Mouse (Mus musculus): Measurements from ENCODE around the gene Lancl1. TPM values are rescaled to one million over a fixed set of nuclear protein-coding genes. Genes with fewer than 3 reads are reported as not detected.

Lancl1 gene
- polyA plus RNA-seq, 1 experiment from 2014 or later, result 75.4 TPM

DNA sequence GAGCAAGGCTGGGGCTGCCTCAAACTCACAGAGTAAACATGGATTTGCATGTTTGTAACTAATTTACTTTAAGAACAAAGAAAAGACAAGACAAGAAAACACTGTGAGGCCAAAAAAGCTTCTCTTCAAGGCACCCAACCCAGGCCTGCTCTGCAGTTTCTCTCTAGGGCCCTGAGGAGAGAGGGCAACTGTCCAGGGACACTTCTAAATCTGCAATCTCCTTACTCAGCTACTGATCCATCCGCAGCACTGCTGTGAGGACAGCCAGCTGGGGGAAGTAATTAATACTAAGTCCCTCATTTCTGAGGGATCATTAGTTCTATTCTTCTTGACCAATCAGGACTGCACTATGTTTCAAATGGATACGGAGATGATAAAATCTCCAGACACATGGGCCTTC lies 12.5 kb downstream of the Lancl1 start:
- Histone ChIP-seq H3K27ac (ENCODE audit: low read depth, low read length) (no peak overlapping the region), H3K9ac (ENCODE audit: low read length) (no peak overlapping the region), H3K4me2 (ENCODE audit: low read depth, low read length, severe bottlenecking) (no peak overlapping the region), H3K36me3 (ENCODE audit: control insufficient read depth, insufficient read depth, low read length) (no peaks in the 10 kb centered on the region; the same call in 1 of the 2 replicates), H3K4me3 (ENCODE audit: low read depth, low read length) (no peak overlapping the region), H3K9me3 (ENCODE audit: control insufficient read depth, low read length) (no peaks in the 10 kb centered on the region), H3K27me3 (ENCODE audit: control insufficient read depth, insufficient read depth, low read length) (no peaks in the 10 kb centered on the region), H3K4me1 (replicated peaks; ENCODE audit: control insufficient read depth, insufficient read depth, low read length) (no peaks in the 10 kb centered on the region)
- DNase-seq (ENCODE audit: low spot score) (no peak), ATAC-seq (replicated peaks; ENCODE audit: low FRiP score) (no peak)
- 58% methylated on average over 2 of the region's 2 CpGs for WGBS

DNA sequence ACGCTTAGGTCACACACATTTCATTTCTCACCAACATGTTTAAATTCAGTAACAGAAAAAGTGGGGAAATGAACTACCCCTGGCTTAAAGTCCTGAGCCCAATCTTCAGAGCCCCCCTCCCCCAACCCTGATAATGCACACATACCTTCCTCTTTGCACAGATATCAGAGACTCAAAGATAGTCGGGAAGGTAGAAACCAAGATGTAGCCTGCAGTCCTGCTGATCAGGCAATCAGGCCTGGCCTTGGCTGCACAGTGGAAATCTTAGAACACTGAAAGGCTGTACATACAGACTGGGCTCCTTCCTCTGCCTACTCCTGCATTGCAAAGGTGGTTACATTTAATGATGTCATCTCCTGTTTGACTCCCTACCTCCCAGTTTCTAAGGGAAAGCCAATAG lies 15.9 kb downstream of the Lancl1 start:
- no peak overlapping the region for H3K27ac ChIP-seq (ENCODE audit: low read depth, low read length)
- H3K9me3 ChIP-seq (ENCODE audit: control insufficient read depth, low read length), result no peaks in the 10 kb centered on the region
- no peaks in the 10 kb centered on the region for H3K27me3 ChIP-seq (ENCODE audit: control insufficient read depth, insufficient read depth, low read length)
- no peak for DNase-seq (ENCODE audit: low spot score)
- 91% methylated on average over 2 of the region's 2 CpGs for WGBS
- no peak for ATAC-seq (replicated peaks; ENCODE audit: low FRiP score)
- no peak overlapping the region for H3K4me2 ChIP-seq (ENCODE audit: low read depth, low read length, severe bottlenecking)
- H3K4me1 ChIP-seq (replicated peaks; ENCODE audit: control insufficient read depth, insufficient read depth, low read length), result no peaks in the 10 kb centered on the region
- H3K36me3 ChIP-seq (ENCODE audit: control insufficient read depth, insufficient read depth, low read length), result no peaks in the 10 kb centered on the region; the same call in 1 of the 2 replicates
- no peak overlapping the region for H3K4me3 ChIP-seq (ENCODE audit: low read depth, low read length)
- H3K9ac ChIP-seq (ENCODE audit: low read length), result no peak overlapping the region

DNA sequence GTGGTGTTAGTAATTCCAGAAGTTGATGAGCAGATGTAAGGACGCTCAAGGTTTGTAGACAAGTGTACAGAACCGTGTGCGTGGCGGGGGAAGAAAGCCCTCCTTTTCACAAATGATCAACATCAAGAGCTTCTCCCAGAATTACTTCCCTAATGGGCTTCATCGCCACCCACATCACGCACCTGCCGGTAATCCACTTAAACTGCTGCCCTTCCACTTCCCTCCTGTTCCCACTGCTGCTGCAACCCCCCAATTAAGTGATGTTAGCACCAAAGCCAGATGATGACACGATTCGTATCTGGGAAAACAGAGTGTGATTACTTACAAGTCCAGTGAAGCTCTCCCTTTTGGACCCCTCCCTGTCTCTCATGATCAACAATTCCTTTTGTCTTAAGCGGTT lies 16.6 kb downstream of the Lancl1 start:
- H3K27me3 ChIP-seq (ENCODE audit: control insufficient read depth, insufficient read depth, low read length), result no peaks in the 10 kb centered on the region
- H3K4me3 ChIP-seq (ENCODE audit: low read depth, low read length), result no peak overlapping the region
- H3K9ac ChIP-seq (ENCODE audit: low read length), result no peak overlapping the region
- no peaks in the 10 kb centered on the region; the same call in 1 of the 2 replicates for H3K36me3 ChIP-seq (ENCODE audit: control insufficient read depth, insufficient read depth, low read length)
- ATAC-seq (replicated peaks; ENCODE audit: low FRiP score), result no peak
- no peaks in the 10 kb centered on the region for H3K4me1 ChIP-seq (replicated peaks; ENCODE audit: control insufficient read depth, insufficient read depth, low read length)
- H3K27ac ChIP-seq (ENCODE audit: low read depth, low read length), result no peak overlapping the region
- H3K4me2 ChIP-seq (ENCODE audit: low read depth, low read length, severe bottlenecking), result no peak overlapping the region
- 85% methylated on average over 10 of the region's 10 CpGs for WGBS
- H3K9me3 ChIP-seq (ENCODE audit: control insufficient read depth, low read length), result no peaks in the 10 kb centered on the region
- no peak for DNase-seq (ENCODE audit: low spot score)

DNA sequence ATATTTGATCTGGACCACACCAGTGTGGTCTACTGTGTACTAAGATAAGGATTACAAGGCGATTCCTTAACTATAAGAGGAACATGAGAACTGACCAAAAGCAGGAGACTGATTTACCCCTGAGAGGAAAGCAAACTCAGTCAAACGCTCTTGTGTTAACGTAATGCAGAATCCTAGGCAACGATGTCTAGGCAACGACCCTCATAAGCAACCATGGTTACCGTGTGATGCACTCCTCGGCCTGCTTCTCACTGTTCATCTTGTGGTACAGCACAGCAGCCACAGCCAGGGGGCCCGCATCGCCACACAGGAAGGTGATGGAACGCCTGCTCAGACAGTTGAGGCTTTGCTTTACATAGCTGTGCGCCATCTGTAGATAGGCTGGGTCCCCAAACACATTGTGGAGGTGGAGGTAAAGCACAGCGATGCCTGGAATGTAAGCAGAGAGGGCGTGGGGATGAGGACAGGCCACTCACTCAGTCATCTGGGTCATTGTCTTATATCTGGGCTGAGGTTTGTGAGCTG lies 18.0 kb downstream of the Lancl1 start:
- H3K4me3 ChIP-seq (ENCODE audit: low read depth, low read length), result no peak overlapping the region
- no peaks in the 10 kb centered on the region for H3K27me3 ChIP-seq (ENCODE audit: control insufficient read depth, insufficient read depth, low read length)
- no peak overlapping the region for H3K4me2 ChIP-seq (ENCODE audit: low read depth, low read length, severe bottlenecking)
- no peaks in the 10 kb centered on the region for H3K9me3 ChIP-seq (ENCODE audit: control insufficient read depth, low read length)
- no peaks in the 10 kb centered on the region for H3K4me1 ChIP-seq (replicated peaks; ENCODE audit: control insufficient read depth, insufficient read depth, low read length)
- no peaks in the 10 kb centered on the region; the same call in 1 of the 2 replicates for H3K36me3 ChIP-seq (ENCODE audit: control insufficient read depth, insufficient read depth, low read length)
- ATAC-seq (replicated peaks; ENCODE audit: low FRiP score), result no peak
- DNase-seq (ENCODE audit: low spot score), result no peak
- no peak overlapping the region for H3K27ac ChIP-seq (ENCODE audit: low read depth, low read length)
- WGBS, result 91% methylated on average over 13 of the region's 13 CpGs
- H3K9ac ChIP-seq (ENCODE audit: low read length), result no peak overlapping the region

DNA sequence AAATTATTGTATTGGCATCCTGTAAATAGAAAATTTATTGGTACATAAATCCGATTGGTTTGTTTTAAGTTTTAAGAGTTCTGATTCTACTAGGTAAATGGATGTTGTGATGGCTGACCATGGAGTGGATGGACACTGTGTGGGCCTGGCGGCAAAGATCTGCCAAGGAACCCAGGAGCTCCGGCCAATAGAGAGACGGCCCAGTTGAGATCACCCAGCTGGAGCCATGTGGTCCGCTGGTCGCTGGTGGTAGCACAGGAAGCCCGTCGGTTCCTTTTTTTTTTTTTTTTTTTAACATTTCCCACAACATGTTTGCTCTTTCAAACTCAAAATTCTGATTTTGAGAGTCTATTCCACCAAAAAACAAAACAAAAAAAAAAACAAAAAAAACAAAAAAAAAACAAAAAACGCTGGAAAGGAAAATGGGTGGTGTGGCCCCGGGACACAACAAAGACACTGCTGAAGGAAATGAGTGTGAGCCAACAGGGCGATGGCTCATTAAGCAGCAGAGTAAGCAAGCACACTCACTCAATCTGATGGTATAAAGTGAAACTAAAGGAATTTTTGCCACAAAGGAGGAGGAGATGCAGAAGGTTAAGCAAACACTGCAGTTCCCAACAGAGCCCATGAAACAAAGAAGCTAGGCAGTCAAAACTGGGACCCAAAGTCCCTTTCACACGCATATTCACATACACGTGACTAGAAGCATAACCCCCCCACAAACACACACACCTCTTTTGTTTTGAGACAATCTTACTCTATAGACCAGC lies 21.4 kb downstream of the Lancl1 start:
- H3K27ac ChIP-seq (ENCODE audit: low read depth, low read length), result no peak overlapping the region
- no peak overlapping the region for H3K9ac ChIP-seq (ENCODE audit: low read length)
- 89% methylated on average over 13 of the region's 13 CpGs for WGBS
- H3K4me1 ChIP-seq (replicated peaks; ENCODE audit: control insufficient read depth, insufficient read depth, low read length), result no peaks in the 10 kb centered on the region
- H3K9me3 ChIP-seq (ENCODE audit: control insufficient read depth, low read length), result no peaks in the 10 kb centered on the region
- ATAC-seq (replicated peaks; ENCODE audit: low FRiP score) (no peak), DNase-seq (ENCODE audit: low spot score) (no peak)
- H3K4me3 ChIP-seq (ENCODE audit: low read depth, low read length), result no peak overlapping the region
- no peaks in the 10 kb centered on the region for H3K27me3 ChIP-seq (ENCODE audit: control insufficient read depth, insufficient read depth, low read length)
- no peaks in the 10 kb centered on the region; the same call in 1 of the 2 replicates for H3K36me3 ChIP-seq (ENCODE audit: control insufficient read depth, insufficient read depth, low read length)
- no peak overlapping the region for H3K4me2 ChIP-seq (ENCODE audit: low read depth, low read length, severe bottlenecking)

DNA sequence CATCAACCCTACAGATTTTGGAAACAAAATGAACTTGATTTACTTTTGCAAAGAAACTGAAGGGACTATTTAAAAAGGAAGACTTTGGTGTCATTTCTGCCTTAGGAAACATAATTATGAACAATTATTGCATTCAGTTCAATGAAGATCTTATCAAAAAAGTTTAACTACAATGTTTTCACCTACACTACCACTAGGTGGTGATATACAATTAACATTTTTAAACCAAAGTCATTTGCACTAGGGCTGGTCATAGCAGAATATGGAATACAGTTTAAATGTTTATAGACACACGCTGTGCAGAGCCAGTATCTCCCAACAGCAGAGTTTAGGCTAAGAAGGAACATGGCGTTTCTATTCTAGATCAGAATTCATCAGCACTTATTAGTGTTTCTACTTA lies 24.5 kb downstream of the Lancl1 start:
- no peak overlapping the region for H3K9ac ChIP-seq (ENCODE audit: low read length)
- DNase-seq (ENCODE audit: low spot score) (no peak), ATAC-seq (replicated peaks; ENCODE audit: low FRiP score) (no peak)
- H3K36me3 ChIP-seq (ENCODE audit: control insufficient read depth, insufficient read depth, low read length), result no peaks in the 10 kb centered on the region
- no peak overlapping the region for H3K4me2 ChIP-seq (ENCODE audit: low read depth, low read length, severe bottlenecking)
- no peak overlapping the region for H3K27ac ChIP-seq (ENCODE audit: low read depth, low read length)
- WGBS, result 65% methylated on average over 2 of the region's 2 CpGs
- H3K4me1 ChIP-seq (replicated peaks; ENCODE audit: control insufficient read depth, insufficient read depth, low read length), result no peaks in the 10 kb centered on the region
- H3K4me3 ChIP-seq (ENCODE audit: low read depth, low read length), result no peak overlapping the region
- H3K9me3 ChIP-seq (ENCODE audit: control insufficient read depth, low read length), result no peaks in the 10 kb centered on the region
- no peaks in the 10 kb centered on the region for H3K27me3 ChIP-seq (ENCODE audit: control insufficient read depth, insufficient read depth, low read length)

DNA sequence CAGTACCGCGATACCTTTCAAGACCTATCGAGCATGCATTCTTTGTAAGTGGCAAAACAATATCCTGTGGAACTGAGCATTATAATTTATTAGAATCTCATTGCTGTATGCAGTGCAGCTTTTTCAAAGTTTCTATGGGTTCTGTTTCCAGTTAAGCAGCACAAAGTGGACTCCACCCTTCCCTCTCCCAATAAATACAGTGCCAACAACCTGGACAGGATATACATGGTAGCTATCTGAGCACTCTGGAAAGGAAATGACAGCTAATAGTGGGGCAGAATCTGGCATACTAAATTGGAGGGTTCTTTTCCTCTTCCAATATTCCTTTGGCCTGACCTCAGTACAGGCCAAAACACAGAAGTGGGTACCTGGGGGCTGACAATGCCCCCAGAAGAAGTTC lies 28.2 kb downstream of the Lancl1 start:
- Histone ChIP-seq H3K9ac (ENCODE audit: low read length) (no peak overlapping the region), H3K4me3 (ENCODE audit: low read depth, low read length) (no peak overlapping the region), H3K27me3 (ENCODE audit: control insufficient read depth, insufficient read depth, low read length) (no peaks in the 10 kb centered on the region), H3K4me1 (replicated peaks; ENCODE audit: control insufficient read depth, insufficient read depth, low read length) (no peaks in the 10 kb centered on the region), H3K27ac (ENCODE audit: low read depth, low read length) (no peak overlapping the region), H3K4me2 (ENCODE audit: low read depth, low read length, severe bottlenecking) (no peak overlapping the region), H3K9me3 (ENCODE audit: control insufficient read depth, low read length) (no peaks in the 10 kb centered on the region), H3K36me3 (ENCODE audit: control insufficient read depth, insufficient read depth, low read length) (no peaks in the 10 kb centered on the region; the same call in 1 of the 2 replicates)
- DNase-seq (ENCODE audit: low spot score) (no peak), ATAC-seq (replicated peaks; ENCODE audit: low FRiP score) (no peak)
- WGBS, result 97% methylated on average over 3 of the region's 3 CpGs

DNA sequence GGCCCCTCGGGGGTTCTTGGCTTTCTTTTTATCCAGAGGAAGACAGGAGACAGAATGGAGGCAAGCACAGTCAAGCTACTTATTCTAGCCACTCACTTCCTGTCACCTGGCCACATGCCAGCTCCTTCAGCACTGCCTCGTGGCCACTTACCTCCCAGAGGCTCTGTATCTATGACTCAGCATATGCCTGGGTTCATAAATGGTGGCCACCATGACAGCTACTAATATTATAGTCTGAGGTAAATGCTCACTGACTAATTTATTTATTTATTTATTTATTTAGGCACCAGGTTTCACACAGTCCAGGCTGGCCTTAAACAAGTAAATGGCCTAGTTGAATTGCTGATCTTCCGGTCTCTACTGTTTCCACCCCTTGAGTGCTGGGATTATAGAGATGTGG lies 35.0 kb downstream of the Lancl1 start:
- WGBS, result 86% methylated on average over 3 of the region's 3 CpGs
- H3K27me3 ChIP-seq (ENCODE audit: control insufficient read depth, insufficient read depth, low read length), result no peaks in the 10 kb centered on the region
- peaks cover 6% of the 10 kb centered on the region; the same call in 1 of the 2 replicates for H3K36me3 ChIP-seq (ENCODE audit: control insufficient read depth, insufficient read depth, low read length)
- H3K4me3 ChIP-seq (ENCODE audit: low read depth, low read length), result no peak overlapping the region
- no peak for DNase-seq (ENCODE audit: low spot score)
- H3K4me1 ChIP-seq (replicated peaks; ENCODE audit: control insufficient read depth, insufficient read depth, low read length), result no peaks in the 10 kb centered on the region
- H3K9ac ChIP-seq (ENCODE audit: low read length), result no peak overlapping the region
- ATAC-seq (replicated peaks; ENCODE audit: low FRiP score), result no peak
- H3K9me3 ChIP-seq (ENCODE audit: control insufficient read depth, low read length), result no peaks in the 10 kb centered on the region
- H3K4me2 ChIP-seq (ENCODE audit: low read depth, low read length, severe bottlenecking), result no peak overlapping the region
- no peak overlapping the region for H3K27ac ChIP-seq (ENCODE audit: low read depth, low read length)

DNA sequence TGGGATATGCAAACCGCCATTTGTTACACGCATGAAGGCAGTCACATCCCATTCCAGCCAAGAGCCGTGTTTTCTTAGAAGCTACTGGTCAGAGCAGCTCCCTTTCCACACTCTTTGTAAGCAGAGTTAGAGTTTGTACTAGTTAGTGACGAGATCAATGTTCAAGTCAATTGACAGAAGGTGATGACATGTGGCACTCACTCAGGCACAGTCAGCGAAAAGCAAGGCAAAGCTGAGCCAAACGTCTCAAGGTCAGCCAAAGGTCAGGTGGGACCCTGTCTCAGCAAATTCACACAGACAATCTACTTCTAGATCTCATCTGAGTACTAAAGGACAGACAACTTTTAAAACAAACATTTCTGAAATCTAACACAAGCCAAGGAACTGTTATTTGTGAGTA lies 36.4 kb downstream of the Lancl1 start:
- Histone ChIP-seq H3K36me3 (ENCODE audit: control insufficient read depth, insufficient read depth, low read length) (peaks cover 6% of the 10 kb centered on the region; the same call in 1 of the 2 replicates), H3K4me1 (replicated peaks; ENCODE audit: control insufficient read depth, insufficient read depth, low read length) (no peaks in the 10 kb centered on the region), H3K4me2 (ENCODE audit: low read depth, low read length, severe bottlenecking) (no peak overlapping the region), H3K9ac (ENCODE audit: low read length) (no peak overlapping the region), H3K4me3 (ENCODE audit: low read depth, low read length) (no peak overlapping the region), H3K27ac (ENCODE audit: low read depth, low read length) (no peak overlapping the region), H3K9me3 (ENCODE audit: control insufficient read depth, low read length) (no peaks in the 10 kb centered on the region), H3K27me3 (ENCODE audit: control insufficient read depth, insufficient read depth, low read length) (no peaks in the 10 kb centered on the region)
- 85% methylated on average over 6 of the region's 6 CpGs for WGBS
- ATAC-seq (replicated peaks; ENCODE audit: low FRiP score), result no peak
- DNase-seq (ENCODE audit: low spot score), result no peak

All from forebrain, embryonic 11.5 days (tissue).